Mouse (Mus musculus): ENCODE results near the gene Gm382.

Gene Gm382

DNA sequence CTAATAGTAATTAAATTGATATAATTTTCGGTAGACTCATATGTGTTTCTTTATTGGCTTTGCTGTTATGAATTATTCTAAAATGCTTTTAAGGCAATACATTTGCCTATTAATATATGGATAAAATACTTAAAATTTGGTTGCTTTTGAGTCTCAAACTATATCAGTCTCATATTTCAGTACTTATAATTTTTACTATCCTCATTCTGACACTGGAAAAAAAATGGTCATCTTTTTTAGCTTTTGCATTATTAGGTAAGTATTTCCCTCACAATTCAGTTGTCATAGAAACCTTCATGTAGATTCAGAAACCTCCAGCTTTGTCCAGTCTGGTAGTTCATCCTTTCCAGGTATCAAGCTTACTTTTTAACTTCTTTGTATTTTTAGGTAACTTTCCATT, at the start of gene Gm382:
TSS of gene Gm382 (plus strand) at position 301 of the 400 bp plus-strand sequence.
- DNase-seq (ENCODE audit: low spot score): no peak

- DNase-seq (ENCODE audit: low spot score): no peak
Observed at GRCm38 (mm10) chrX:127070179-127070578, 30.4 kb downstream of the Gm382 start.

DNA sequence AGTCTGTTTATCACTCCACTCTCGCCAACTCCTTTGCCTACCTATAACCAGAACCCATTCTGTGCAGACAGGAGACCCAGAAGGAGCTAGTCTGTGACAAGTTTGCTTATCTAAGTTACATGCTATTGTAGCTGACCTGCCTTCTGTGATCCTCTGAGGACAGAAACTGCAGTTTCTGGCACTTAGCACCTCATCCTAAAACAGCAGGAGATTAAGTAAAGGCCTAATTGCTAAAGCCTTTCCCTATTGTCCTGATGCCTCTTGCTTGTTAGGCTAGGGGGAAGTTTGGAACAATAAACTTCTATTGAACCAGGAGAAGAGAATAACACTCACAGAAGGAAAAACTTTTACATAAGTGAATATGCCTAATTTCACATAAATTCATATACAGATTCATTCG, 51.5 kb downstream of the Gm382 start:
- DNase-seq (ENCODE audit: low spot score): no peak

- no peak for DNase-seq (ENCODE audit: low spot score)
Observed at GRCm38 (mm10) chrX:127093036-127093435, 53.3 kb downstream of the Gm382 start.

DNA sequence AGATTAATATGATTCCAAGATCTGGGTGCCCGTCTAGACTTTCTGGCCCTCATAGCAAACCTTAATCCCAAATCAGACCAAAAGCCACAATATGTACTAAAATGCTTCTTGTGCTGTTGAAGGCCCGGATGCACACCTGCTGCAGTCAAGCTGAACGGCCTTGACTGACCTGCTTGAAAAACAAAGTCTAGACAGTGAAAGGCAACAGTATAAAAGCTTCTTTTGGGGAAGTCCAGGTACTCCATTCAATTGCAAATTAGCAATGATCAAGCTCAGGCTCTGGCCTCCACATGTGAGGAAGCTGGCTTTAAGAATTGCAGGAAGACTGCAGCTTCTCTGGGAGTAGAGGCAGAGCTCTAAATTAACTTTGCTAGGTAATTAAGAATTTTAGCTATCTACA, 54.2 kb downstream of the Gm382 start:
- DNase-seq (ENCODE audit: low spot score): no peak

DNA sequence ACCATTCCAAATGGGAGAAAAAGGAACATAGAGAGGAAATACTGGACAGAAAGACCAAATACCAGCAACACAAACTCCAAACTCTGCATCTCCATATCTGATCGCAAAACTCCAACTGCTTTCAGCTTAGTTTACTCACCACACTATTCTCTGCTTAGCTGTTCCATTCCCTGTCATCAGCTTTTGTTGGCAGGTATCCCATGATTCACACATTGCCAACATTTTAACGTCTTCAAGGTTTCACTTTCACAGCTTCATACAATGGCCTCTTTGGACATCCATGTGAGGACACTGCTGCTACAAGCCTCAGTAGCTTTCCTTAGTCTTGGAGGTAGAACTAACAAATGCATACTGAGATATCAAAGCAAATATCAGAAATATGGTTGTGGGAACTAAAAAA, 64.6 kb downstream of the Gm382 start:
- DNase-seq (ENCODE audit: low spot score): no peak

Measured in ovary, adult 18-20 months (tissue).